Mouse (Mus musculus): ENCODE data around the gene Zfp933.
"Not testable (repeated sequence)": the region's sequence is repeated elsewhere in the genome, so short reads cannot be mapped to it uniquely, and the experiment has no call there.

The Zfp933 gene

DNA sequence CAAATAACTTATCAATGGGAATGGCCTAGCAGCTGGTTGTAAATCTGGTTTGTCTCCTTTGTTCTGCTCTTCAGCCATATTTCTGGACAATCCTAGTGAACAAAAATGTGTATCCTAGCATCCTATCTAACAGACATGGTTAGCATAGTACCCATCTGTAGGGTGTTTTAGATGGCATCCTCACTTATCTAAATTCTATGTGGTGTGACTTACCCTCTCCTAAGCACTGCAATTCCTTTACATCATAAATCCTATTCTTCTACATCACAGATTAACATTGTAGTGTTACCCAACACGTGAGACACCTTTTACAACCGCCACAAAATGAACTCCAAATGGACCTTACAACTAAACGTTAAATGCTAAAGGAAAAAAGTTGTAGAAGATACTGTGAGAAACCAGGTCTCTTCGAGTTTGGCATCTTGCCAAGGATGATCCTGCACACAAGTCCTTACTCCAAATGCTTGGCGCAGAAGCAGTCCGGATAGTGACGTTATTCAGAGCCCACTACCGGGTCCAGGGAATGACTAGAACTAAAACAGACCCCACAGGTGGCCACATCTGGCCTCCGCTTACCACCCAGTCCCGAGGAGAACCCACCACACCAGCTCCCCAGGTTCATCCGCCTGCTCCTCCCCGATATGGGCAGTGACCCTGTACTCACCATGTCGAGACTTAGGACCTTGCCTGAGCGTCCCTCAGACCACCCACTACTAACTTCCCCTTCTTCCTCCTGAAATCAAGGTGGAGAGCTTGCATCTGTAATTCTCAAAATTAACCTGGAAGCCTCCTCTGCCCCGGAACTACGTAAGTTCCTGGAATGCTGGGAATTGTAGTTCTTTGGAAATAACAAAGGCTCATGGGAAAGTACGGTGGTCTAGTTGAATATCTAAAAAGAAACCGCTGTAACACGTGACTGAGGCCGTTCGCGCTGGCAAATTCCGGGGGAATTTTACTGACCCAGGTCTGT is at the start of gene Zfp933:
TSS of gene Zfp933 (minus strand) at position 753 of the 970 bp plus-strand sequence.
- DNase-seq (ENCODE audit: low spot score), result peak; percentile 91

DNA sequence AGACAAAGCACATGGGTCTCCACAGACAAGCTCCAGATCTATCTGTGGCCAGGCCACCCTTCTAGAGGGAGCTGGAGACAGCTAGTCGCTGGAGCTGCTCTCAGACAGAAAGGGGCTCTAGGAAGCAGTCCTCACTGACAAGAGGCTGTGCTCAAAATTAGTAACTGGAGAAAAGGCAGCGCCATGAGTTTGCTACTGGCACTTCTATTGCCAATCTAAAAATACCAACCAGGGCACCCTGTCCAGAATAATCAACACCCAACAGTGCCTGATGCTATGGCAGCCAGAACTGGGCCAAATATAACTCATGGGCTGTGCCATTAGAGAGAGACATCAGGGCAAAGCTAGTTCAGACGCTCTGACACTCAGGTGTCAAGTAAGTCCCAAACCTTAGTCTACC is 49.2 kb upstream of the Zfp933 start:
- DNase-seq (ENCODE audit: low spot score), result no peak

DNA sequence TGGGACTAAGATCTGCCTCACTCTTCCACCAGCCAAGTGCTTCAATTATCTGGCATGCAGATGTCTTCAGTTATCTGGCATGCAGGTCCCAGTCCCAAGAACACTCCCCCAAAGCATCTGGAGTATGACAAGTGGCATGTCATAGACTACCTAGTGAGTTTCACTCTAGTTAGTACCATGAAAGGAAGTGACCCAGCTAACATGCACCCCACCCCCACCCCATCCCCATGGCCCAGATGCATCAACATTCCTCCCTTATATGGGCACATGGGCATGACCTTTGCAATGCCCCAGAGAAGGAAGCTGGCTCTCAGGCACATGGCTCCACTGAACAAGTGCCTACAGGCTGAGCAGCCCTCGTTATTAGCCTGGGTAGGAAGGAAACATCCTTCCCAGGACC is 48.2 kb upstream of the Zfp933 start:
- DNase-seq (ENCODE audit: low spot score), result no peak

DNA sequence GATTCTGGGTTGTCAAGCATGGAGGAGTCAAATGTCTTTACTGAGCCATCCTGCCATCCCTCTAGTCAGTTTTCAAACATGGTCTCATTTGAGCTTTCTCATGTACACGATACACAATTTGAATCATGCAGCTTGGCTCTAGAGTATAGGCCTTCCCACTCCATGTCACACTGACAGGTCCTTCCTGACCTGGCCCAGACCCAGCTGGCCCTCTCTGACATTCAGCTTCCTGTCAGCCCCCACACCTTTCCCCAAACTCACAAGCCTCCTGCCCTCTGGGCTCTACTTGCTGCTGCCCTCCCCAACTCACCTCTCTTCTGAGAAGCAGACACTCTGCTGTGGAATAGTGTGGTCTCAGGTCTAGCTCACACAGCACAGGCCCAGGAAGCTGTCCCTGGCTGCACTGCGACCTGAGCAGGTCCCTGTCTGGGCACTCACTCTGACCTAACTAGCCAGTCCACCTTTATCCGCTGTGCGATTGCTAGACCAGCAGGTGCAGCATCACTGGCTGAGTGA is 47.7 kb upstream of the Zfp933 start:
- DNase-seq (ENCODE audit: low spot score), result no peak

DNA sequence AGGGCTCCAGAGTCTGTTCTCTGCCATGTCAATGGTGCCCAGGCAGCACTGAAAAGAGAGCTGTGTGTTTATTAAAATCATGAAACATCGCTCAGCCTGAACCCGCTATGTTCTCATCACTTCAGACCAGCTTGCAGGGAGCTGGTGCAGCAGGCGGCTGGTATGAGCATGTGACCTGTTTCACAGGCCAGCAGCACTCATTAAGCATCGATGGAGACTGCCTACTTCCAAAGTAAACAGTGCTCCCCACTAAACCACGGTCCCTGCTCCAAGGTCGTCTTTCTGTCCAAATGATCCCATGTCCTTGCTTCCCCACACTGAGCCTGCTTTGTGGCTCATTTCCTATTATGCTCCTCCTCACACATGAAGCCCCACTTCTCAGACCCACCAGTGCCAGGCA is 42.2 kb upstream of the Zfp933 start:
- no peak for DNase-seq (ENCODE audit: low spot score)

DNA sequence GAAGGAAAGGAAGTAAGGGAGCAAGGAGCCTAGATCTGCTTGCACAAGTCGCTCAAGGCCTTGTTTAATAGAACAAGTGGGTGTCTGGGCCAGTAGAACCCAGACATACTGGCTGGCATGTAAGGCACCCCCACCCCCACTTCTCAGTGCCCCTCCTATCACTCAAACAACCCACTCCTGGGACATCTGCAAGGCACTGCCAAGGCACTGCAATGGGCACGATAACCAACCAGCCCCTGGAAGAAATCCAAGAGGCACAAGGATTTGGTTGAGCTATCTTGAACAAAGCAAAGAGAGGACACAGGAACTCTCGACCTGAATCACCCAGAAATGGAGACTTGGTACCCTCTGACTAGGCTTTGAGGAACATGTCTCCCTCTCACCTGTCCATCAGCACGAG is 40.1 kb upstream of the Zfp933 start:
- DNase-seq (ENCODE audit: low spot score), result no peak

DNA sequence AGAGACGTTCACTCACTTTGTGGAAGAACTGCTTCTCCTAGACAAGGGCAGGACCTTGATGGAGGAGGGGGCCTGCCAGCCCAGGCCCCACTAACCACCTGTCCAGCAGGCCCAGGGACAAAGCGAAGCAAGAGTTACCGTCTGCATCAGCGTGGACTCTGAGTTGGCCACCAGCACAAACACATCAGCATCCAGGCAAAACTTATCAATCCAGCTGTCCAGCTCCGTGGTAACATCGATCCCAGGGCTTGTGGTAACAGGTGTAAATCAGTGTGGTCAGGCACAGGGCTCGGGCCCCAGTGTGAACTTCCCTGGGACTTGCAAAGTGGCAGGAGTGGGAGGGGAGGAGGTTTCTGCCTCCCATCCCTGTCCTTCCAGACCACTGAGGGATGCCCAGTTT is 39.1 kb upstream of the Zfp933 start:
- DNase-seq (ENCODE audit: low spot score), result no peak

DNA sequence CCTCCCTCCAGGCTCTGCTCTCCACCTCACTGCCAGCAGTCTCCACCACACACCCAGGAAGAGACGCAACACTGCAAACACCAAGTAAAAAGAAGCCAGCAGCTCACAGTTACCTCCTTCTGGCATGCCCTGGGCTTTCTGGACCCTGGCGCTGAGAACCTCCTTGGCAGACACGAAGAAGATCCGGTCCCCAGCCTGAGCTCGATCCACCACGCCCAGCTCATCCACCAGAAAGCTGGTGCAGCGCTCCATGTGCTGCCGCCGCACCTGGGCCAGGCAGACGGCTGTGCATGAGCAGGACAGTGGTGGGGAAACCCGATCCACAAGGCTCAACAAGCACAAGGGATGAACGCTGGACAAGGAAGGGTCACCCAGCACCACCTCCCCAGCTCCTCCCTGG is 38.0 kb upstream of the Zfp933 start:
- no peak for DNase-seq (ENCODE audit: low spot score)

DNA sequence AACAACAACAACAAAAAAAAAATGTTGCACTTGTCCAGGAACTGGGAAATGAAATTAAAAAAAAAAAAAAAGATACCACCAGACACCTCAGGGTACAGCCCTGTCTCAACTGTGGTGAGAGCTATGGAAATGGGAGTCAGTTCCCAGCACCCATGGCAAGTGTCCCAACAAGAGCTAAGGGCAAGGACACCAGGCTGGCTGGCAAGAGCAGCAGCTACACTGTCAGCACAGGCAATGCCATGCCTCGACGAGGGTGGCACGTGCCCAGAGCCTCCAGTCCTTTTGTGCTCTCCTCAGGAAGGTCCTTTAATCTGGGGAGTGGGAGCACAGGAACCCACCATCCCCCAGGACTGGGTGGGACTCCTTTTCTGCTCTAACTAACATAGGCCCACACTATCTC is 36.0 kb upstream of the Zfp933 start:
- DNase-seq (ENCODE audit: low spot score), result no peak

DNA sequence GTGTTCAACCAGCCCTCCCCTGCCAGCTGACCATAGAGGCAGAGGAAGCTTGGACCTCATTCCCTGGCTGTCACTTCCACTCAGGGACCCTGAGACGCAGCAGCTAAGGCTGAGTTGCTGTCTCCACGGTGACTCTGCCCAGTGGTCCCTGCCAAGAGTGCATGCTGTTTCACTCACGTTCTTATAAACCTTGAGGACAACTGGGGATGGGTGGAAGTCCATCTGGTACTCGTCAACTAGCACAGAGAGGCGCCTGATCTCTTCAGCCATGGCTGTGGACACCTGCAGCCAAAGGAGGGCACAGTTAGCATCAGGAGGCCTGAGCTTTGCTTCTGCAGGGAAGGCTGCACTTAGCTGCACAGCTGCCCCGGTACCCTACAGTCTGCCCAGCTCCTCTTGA is 34.9 kb upstream of the Zfp933 start:
- no peak for DNase-seq (ENCODE audit: low spot score)

DNA sequence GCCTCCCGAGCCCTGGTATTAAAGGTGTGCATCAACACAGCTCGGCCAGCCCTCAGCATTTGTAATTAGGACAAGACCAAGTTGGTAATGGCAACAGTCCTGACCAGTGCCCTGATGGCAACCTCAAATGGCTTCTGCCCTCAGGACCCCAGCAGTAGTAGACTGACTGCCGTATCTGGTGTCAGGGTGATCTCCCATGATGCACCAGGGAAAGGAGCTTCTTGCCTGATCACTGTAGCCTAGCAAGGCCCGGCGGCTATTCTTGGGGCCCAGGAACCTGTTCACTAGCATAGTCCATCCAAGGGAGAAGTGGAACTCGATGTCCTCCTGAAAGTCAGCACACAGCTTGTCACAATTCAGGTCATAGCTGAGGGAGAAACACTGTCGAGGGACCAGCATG is 33.6 kb upstream of the Zfp933 start:
- no peak for DNase-seq (ENCODE audit: low spot score)

DNA sequence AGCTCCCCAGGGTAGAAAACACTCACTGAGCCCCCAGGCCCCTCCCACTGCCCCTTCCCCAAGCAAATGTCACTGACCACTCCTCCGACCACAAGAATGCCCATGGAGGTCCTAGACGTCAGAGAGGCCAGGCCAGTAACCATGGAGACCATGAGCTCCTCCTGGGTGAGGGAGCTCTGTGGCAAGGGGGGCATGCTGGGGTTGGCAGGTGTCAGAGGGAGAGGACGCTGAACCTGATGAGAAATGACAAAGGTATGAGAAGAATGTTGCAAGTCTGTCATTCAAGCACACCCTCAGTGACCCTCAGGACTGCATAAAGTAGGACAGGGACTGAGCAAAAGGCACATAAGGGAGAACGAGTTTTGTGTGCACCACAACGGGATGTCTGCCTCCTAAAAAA is 31.7 kb upstream of the Zfp933 start:
- no peak for DNase-seq (ENCODE audit: low spot score)

DNA sequence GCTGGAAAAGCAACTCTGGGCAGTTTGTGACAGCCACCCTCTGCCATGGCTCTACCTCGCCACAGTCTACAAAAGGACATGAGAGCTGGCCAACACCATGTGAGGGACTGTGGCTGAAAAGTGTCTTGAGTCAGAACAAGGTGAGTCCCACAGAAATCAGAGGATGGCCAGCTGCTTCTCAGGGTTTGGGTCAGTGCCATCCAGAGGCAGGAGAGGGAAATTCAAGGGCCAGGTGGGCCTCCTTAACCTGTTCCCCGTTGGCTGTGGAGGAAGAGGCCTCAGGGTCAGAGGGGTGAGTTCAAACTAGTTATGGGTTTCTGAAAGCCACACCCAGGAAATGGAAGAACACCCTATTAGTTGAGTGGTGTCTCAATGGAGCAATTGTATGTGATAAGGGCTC is 31.3 kb upstream of the Zfp933 start:
- DNase-seq (ENCODE audit: low spot score), result no peak

DNA sequence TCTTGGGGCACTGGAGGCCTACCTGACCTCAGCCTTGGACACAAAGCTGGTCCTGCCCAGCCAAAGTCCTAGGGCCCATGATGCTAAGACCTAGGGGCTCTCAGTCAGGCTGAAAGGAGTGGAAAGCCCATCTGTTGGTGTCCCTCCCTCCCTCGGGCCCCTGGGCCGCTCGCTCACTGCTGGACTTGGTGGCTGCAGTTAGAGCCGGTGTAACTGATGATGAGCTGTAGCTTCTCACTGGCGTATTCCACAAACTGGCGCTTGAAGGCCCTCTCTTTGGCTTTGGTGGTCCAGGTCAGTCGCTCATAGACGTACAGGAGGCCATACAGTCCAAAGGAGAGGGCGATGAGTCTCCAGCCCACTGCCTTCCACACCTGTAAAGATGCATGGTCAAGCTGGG is 30.4 kb upstream of the Zfp933 start:
- DNase-seq (ENCODE audit: low spot score), result no peak

DNA sequence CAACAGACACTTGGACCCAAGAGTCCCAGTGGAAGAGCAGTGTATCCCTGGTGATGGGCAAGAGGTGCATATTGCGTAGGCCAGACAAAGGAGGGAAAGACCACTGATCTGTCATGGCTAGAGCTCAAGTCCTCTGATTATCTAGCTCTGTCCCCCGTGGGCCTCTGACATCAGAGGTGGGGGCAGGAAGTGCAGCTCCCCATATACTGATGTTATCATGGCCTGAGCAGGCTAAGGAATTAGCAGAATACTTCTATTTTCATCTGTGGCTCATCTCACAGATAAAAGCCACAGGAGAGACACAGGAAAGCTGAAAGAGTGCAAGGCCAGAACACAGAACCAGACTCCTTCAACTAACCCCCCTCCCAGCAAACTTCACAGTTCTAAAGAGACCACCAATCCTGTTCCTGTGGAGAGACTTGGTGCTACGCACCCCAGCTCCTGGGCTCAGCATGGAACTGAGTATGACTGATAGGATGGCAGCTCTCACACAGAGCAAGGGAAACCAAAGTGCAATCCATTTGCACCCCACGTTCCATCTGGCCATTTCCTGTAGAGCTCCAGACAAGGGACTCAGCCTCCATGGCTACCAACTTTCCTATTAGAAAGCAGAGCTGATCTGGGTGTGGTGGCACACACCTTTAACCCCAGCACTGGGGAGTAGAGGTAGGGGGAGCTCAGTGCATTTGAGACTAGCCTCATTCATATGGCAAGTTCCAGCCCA is 27.8 kb upstream of the Zfp933 start:
- no peak for DNase-seq (ENCODE audit: low spot score)

DNA sequence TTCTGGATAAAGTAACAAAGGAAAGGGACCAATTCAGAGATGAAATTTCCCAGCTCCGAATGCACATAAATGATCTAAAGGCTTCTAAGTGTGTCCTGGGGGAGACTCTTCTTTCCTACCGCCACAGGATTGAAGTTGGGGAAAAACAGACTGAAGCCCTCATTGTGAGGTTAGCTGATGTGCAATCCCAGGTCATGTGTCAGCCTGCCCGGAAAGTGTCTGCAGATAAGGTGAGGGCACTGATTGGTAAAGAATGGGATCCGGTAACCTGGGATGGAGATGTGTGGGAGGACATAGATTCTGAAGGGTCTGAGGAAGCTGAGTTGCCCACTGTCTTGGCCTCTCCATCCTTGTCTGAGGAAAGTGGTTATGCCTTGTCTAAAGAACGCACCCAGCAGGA is 21.1 kb upstream of the Zfp933 start:
- DNase-seq (ENCODE audit: low spot score), result no peak

DNA sequence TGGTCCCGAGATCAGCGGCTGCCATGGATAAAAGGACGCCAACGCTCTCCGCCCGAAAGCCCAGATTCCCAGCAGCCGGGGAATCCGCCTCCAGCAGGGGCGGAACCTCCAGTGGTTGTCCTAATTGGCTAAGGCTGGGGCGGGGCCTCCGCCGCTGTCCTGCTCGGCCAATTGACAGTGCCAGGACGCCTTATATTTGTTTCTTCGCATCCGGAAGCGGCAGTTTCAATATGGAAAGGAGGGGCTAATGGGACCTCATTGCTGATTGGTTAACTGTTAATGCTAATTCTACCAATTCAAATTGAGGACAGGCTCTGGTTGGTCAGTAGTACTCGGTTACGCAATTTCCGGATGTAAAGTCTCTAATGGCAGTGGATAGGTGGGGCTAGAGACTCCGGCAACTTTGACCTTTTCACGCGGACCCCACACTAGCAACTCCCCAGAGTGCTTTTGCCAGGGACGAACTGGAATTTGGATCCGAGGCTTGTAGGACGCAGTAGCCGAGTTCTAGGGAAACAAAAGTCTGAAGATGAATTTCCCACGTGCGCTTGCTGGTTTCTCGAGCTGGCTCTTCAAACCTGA is 20.4 kb upstream of the Zfp933 start, which contains the start of the genes Miip and Fv1:
TSS of gene Miip (minus strand) at position 367 of the 582 bp plus-strand sequence.
TSS of gene Fv1 (plus strand) at position 530 of the 582 bp plus-strand sequence.
- peak; percentile 99 for DNase-seq (ENCODE audit: low spot score)

DNA sequence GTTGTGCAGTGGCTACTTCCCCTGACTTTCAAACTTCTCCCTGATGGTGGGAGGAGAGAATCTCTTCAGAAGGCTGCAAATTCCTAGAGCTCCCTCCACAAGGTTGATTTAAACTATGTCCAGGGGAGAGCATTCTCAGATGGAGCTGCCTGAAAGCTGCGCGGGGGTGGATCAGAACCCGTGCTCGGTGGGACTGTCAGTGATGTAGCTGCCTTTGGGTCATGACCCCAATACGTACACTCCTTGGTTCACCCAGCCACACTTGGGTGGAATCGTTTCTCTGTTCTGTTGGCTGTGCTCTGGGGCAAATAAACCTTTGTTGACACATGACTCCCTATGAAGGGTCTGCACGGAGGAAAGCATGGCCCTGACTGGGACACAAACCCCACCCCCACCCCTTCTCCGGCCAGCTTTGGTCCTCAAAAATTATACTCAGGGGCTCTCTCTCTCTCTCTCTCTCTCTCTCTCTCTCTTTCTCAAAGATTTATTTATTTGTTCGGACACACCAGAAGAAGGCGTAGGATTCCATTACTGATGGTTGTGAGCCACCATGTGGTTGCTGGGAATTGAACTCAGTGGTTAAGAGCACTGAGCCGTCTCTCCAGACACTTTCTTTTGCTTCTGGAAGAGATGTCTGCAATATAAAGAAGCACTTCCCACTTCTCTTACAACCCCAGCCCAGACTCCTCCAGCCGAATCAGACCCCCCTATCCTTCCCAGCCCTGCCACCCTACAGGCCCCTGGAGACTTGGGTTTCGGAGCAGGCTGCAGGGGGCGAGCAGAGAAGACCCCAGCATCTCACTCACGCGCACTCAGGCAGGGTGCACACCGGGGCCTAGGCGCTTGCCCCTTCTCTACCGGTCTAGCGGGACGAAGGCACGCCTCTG is 19.6 kb upstream of the Zfp933 start:
- no peak for DNase-seq (ENCODE audit: low spot score)

DNA sequence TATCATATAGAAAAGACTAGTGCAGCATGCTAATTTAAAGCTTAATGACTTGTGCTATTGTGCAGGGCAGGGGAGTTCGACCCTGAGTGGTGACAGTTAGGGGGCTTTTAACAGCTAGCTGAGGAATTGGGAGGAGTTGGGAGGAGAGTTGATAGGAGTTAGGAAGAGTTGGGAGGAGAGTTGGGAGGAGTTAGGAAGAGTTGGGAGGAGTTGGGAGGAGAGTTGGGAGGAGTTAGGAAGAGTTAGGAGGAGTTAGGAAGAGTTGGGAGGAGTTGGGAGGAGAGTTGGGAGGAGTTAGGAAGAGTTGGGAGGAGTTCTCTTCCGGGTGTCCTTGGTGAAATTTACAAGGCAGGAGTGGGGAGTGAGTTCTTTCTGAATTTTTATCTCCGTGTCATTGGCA is 18.6 kb upstream of the Zfp933 start:
- DNase-seq (ENCODE audit: low spot score), result not testable (repeated sequence)

DNA sequence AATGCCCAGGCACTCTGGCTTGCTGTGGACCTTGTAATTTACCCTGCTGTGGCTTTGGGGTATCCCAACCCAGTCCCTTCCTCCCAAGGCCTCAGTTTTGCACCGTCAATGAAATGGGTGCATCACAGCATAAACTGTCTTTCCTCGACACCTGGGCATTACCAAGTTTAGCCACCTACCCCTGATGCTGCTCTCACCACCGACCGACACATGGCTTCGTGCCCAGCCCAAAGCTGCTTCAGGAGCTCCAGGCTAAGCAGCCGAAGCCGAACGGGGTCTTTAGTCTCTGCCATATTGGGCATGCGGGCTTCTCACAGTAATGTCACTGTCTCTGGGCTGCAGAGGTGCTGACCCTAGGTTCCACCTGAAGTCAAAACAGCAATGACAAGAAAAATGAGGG is 17.9 kb upstream of the Zfp933 start:
- no peak for DNase-seq (ENCODE audit: low spot score)

DNA sequence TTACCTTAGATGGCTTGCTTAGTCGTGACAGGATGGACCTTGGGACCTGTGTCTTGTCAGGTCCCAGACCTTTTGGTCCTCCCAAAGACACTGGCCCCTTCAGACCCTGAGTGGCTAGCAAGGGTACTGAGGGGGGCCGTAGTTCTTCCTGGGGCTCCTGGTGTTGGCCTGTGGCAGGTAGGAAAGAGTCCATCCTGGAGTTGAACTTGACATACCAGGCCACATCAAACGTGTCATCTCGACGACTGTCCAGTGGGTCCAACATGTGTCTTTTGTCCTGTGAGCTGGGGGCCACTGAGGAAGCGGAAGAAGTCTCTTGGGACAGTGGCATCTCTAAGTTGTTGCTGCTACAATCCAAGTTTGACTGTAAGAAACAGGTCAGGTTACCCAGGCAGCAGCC is 17.5 kb upstream of the Zfp933 start:
- DNase-seq (ENCODE audit: low spot score), result no peak

DNA sequence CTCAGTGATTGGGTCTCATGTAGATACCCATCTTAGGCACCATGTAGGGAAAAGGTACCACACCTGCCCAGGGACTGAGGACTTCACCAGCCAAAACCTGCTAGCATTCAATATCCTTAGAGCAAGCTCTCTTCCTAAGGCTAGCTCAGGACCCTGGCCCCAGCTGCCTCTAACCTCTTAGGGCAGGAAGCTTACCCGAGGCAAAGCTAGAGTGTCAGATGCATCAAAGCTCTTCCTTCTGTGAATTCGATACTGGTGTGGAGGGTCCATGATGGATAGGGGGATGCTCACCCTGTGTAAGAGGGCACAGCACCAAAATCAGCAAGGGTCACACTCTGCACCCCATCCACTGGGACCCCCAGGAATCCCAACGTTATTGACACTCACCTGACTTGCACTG is 13.9 kb upstream of the Zfp933 start:
- DNase-seq (ENCODE audit: low spot score), result no peak

Data from lung, postnatal 25 days (tissue).